Comparison of ENCODE assay signal across 19 mouse cellular contexts in genomic region chr3:51099966-51100365, GRCm38 (mm10).
"Had no signal": no experiment of that assay in that cellular context is flagged by ENCODE, and none has a peak within 500 bp of the region (broad histone marks: within the 10 kb centered on the region; RNA-seq: fewer than 3 reads in every experiment).

No protein-coding gene starts in this region.

- DNase-seq: kidney, adult 11 months; kidney, adult 8-10 months; kidney, postnatal 10 days; kidney, postnatal 36 days; layer of hippocampus, postnatal 36 days; left cerebral cortex, postnatal 4 days; liver, postnatal 0 days; midbrain, embryonic 14.5 days; right cerebral cortex, postnatal 14 days; right cerebral cortex, postnatal 4 days; thymus, postnatal 25 days had no signal

- H3K9me3 ChIP-seq: kidney, embryonic 15.5 days; limb, embryonic 15.5 days; stomach, embryonic 15.5 days had no signal

- ATAC-seq: inflammation-experienced regulatory T-cells, adult 6 months; liver, postnatal 0 days had no signal

- H3K9ac ChIP-seq: kidney, embryonic 15.5 days; limb, embryonic 12.5 days; limb, embryonic 15.5 days; liver, embryonic 14.5 days; liver, postnatal 0 days; stomach, embryonic 15.5 days had no signal

- H3K4me3 ChIP-seq: kidney, embryonic 15.5 days; limb, embryonic 12.5 days; limb, embryonic 15.5 days; stomach, embryonic 15.5 days had no signal

- H3K27me3 ChIP-seq: kidney, embryonic 15.5 days; limb, embryonic 12.5 days; limb, embryonic 15.5 days; stomach, embryonic 15.5 days had no signal

- H3K36me3 ChIP-seq: kidney, embryonic 15.5 days; limb, embryonic 12.5 days; limb, embryonic 15.5 days; stomach, embryonic 15.5 days had no signal

- H3K4me2 ChIP-seq: kidney, embryonic 15.5 days; limb, embryonic 12.5 days; limb, embryonic 15.5 days; liver, embryonic 11.5 days; midbrain, embryonic 11.5 days; stomach, embryonic 15.5 days had no signal

- H3K27ac ChIP-seq: kidney, embryonic 15.5 days; limb, embryonic 12.5 days; limb, embryonic 15.5 days; liver, embryonic 14.5 days; stomach, embryonic 15.5 days had no signal
